Mouse (Mus musculus) MEL (cell line): ENCODE data around the gene Ap3d1. TPM values are rescaled to one million over a fixed set of nuclear protein-coding genes. Genes with fewer than 3 reads are reported as not detected.

Experiments
- DNase-seq: peaks from one replicate; pipeline ENCODE4 v3.0.0; 2011; ENCODE audit warnings: low read depth, low spot score
- H3K27ac ChIP-seq: 2 replicates; pipeline ENCODE4 v1.5.1; 2012; ENCODE audit warnings: low read depth, mild to moderate bottlenecking, control low read depth, low read length, moderate library complexity; ENCODE audit not compliant: control insufficient read depth
- H3K27me3 ChIP-seq, 2 experiments: fragments of 150-350 bp in 1 of 2; sonication (generic) in 1 of 2; 2 replicates each; pipeline ENCODE4 v1.6.1; 2012; ENCODE audit warnings: low read length in 2 of 2, mild to moderate bottlenecking in 2 of 2, improper control_type of control experiment in 1 of 2, moderate library complexity in 1 of 2; ENCODE audit not compliant: insufficient read depth in 2 of 2, control insufficient read depth in 1 of 2
- H3K36me3 ChIP-seq, 2 experiments: 2 replicates each; pipeline ENCODE4 v1.6.1; 2012 to 2014; ENCODE audit warnings: low read length in 2 of 2, improper control_type of control experiment in 1 of 2, inconsistent platforms in 1 of 2, mild to moderate bottlenecking in 1 of 2; ENCODE audit not compliant: insufficient read depth in 2 of 2, control insufficient read depth in 1 of 2
- H3K4me1 ChIP-seq, 2 experiments: fragments of 150-350 bp in 1 of 2; sonication (generic) in 1 of 2; 2 replicates each; pipeline ENCODE4 v1.6.1; 2012; ENCODE audit warnings: low read length in 2 of 2, improper control_type of control experiment in 1 of 2, mild to moderate bottlenecking in 1 of 2; ENCODE audit not compliant: insufficient read depth in 2 of 2, control insufficient read depth in 1 of 2
- H3K4me3 ChIP-seq, 2 experiments: fragments of 150-350 bp in 1 of 2; sonication (generic) in 1 of 2; 2 replicates each; pipeline ENCODE4 v1.5.1; 2012; ENCODE audit warnings: low read depth in 2 of 2, low read length in 2 of 2, mild to moderate bottlenecking in 2 of 2, moderate library complexity in 2 of 2, control low read depth in 1 of 2, improper control_type of control experiment in 1 of 2; ENCODE audit not compliant: control insufficient read depth in 1 of 2, insufficient read depth in 1 of 2
- H3K79me2 ChIP-seq: 2 replicates; pipeline ENCODE4 v1.6.1; 2012; ENCODE audit warnings: mild to moderate bottlenecking, low read length, moderate library complexity; ENCODE audit not compliant: control insufficient read depth, poor library complexity, insufficient read depth
- H3K9ac ChIP-seq: 2 replicates; pipeline ENCODE4 v1.6.1; 2012; ENCODE audit warnings: low read depth, mild to moderate bottlenecking, control low read depth, low read length, moderate library complexity; ENCODE audit not compliant: control insufficient read depth, poor library complexity, severe bottlenecking
- H3K9me3 ChIP-seq: fragments of 150-350 bp; sonication (generic); replicated peaks from 2 replicates; pipeline ENCODE4 v1.6.1; 2012; ENCODE audit warnings: mild to moderate bottlenecking, low read length, improper control_type of control experiment, moderate library complexity; ENCODE audit not compliant: insufficient read depth
- CHD1 ChIP-seq: IDR thresholded peaks from 2 replicates; pipeline ENCODE4 v1.6.1; 2012; ENCODE audit warnings: low read depth, mild to moderate bottlenecking, inconsistent platforms, low read length, improper control_type of control experiment
- E2F4 ChIP-seq: IDR thresholded peaks from 2 replicates; pipeline ENCODE4 v1.6.1; 2011; ENCODE audit warnings: low read depth, low read length, improper control_type of control experiment, borderline replicate concordance
- ELF1 ChIP-seq: IDR thresholded peaks from 2 replicates; pipeline ENCODE4 v1.6.1; 2014; ENCODE audit warnings: low read depth, mild to moderate bottlenecking, inconsistent platforms, low read length, improper control_type of control experiment, moderate library complexity
- GATA1 ChIP-seq: IDR thresholded peaks from 2 replicates; pipeline ENCODE4 v1.6.1; 2011; ENCODE audit warnings: low read depth, low read length, improper control_type of control experiment
- HCFC1 ChIP-seq: IDR thresholded peaks from 2 replicates; pipeline ENCODE4 v1.6.1; 2012; ENCODE audit warnings: low read depth, mild to moderate bottlenecking, inconsistent platforms, low read length, improper control_type of control experiment, moderate library complexity
- KAT2A ChIP-seq: conservative IDR thresholded peaks from 2 replicates; pipeline ENCODE4 v1.6.1; 2012; ENCODE audit warnings: low read depth, low read length, improper control_type of control experiment, inconsistent platforms
- MAX ChIP-seq: IDR thresholded peaks from 2 replicates; pipeline ENCODE4 v1.6.1; 2011; ENCODE audit warnings: low read length, improper control_type of control experiment
- MAZ ChIP-seq: IDR thresholded peaks from 2 replicates; pipeline ENCODE4 v1.6.1; 2012; ENCODE audit warnings: low read depth, mild to moderate bottlenecking, inconsistent platforms, low read length, improper control_type of control experiment
- MEF2A ChIP-seq: IDR thresholded peaks from 2 replicates; pipeline ENCODE4 v1.6.1; 2014; ENCODE audit warnings: low read depth, mild to moderate bottlenecking, inconsistent platforms, low read length, improper control_type of control experiment; ENCODE audit not compliant: poor library complexity, insufficient replicate concordance, severe bottlenecking; ENCODE audit errors: extremely low read depth
- MXI1 ChIP-seq: IDR thresholded peaks from 2 replicates; pipeline ENCODE4 v1.6.1; 2011; ENCODE audit warnings: mild to moderate bottlenecking, low read depth, low read length, improper control_type of control experiment
- NRF1 ChIP-seq: IDR thresholded peaks from 2 replicates; pipeline ENCODE4 v1.6.1; 2014; ENCODE audit warnings: low read depth, mild to moderate bottlenecking, inconsistent platforms, low read length, improper control_type of control experiment, moderate library complexity; ENCODE audit not compliant: poor library complexity, insufficient read depth, severe bottlenecking
- POLR2A ChIP-seq, 2 experiments: IDR thresholded peaks; 2 replicates each; pipeline ENCODE4 v1.6.1; 2011 to 2012; ENCODE audit warnings: low read length in 2 of 2, mild to moderate bottlenecking in 2 of 2, control low read depth in 1 of 2, improper control_type of control experiment in 1 of 2, low read depth in 1 of 2, moderate library complexity in 1 of 2; ENCODE audit not compliant: control insufficient read depth in 1 of 2, insufficient read depth in 1 of 2, poor library complexity in 1 of 2
- POLR2AphosphoS2 ChIP-seq: IDR thresholded peaks from 2 replicates; pipeline ENCODE4 v1.6.1; 2011; ENCODE audit warnings: low read length, improper control_type of control experiment
- POLR2AphosphoS5 ChIP-seq: IDR thresholded peaks from 2 replicates; pipeline ENCODE4 v1.6.1; 2012; ENCODE audit warnings: low read depth, borderline replicate concordance, mild to moderate bottlenecking, inconsistent platforms, low read length, moderate library complexity, mixed read lengths
- RCOR1 ChIP-seq: IDR thresholded peaks from 2 replicates; pipeline ENCODE4 v1.6.1; 2012; ENCODE audit warnings: low read depth, mild to moderate bottlenecking, inconsistent platforms, low read length, improper control_type of control experiment
- SIN3A ChIP-seq: IDR thresholded peaks from 2 replicates; pipeline ENCODE4 v1.6.1; 2012; ENCODE audit warnings: low read length, improper control_type of control experiment, inconsistent platforms
- TBP ChIP-seq: IDR thresholded peaks from 2 replicates; pipeline ENCODE4 v1.8.0; 2011; ENCODE audit warnings: low read depth, low read length, improper control_type of control experiment
- TCF12 ChIP-seq: IDR thresholded peaks from 2 replicates; pipeline ENCODE4 v1.6.1; 2014; ENCODE audit warnings: low read depth, mild to moderate bottlenecking, inconsistent platforms, low read length, improper control_type of control experiment, moderate library complexity
- USF1 ChIP-seq: IDR thresholded peaks from 2 replicates; pipeline ENCODE4 v1.6.1; 2014; ENCODE audit warnings: low read depth, mild to moderate bottlenecking, inconsistent platforms, low read length, improper control_type of control experiment, moderate library complexity
- USF2 ChIP-seq, 2 experiments: IDR thresholded peaks; 2 replicates each; pipeline ENCODE4 v1.6.1; 2011 to 2012; ENCODE audit warnings: improper control_type of control experiment in 2 of 2, low read length in 2 of 2, borderline replicate concordance in 1 of 2, inconsistent platforms in 1 of 2, low read depth in 1 of 2, mild to moderate bottlenecking in 1 of 2; ENCODE audit not compliant: insufficient read depth in 1 of 2
- ZC3H11A ChIP-seq: IDR thresholded peaks from 2 replicates; pipeline ENCODE4 v1.6.1; 2012; ENCODE audit warnings: low read depth, mild to moderate bottlenecking, inconsistent platforms, low read length, improper control_type of control experiment
- ZKSCAN1 ChIP-seq: IDR thresholded peaks from 2 replicates; pipeline ENCODE4 v1.6.1; 2012; ENCODE audit warnings: low read depth, mild to moderate bottlenecking, inconsistent platforms, low read length, improper control_type of control experiment, moderate library complexity
- ZMIZ1 ChIP-seq: IDR thresholded peaks from 2 replicates; pipeline ENCODE4 v1.6.1; 2012; ENCODE audit warnings: low read depth, mild to moderate bottlenecking, inconsistent platforms, low read length, improper control_type of control experiment, moderate library complexity
- ZNF384 ChIP-seq: IDR thresholded peaks from 2 replicates; pipeline ENCODE4 v1.6.1; 2012; ENCODE audit warnings: low read depth, mild to moderate bottlenecking, inconsistent platforms, low read length, improper control_type of control experiment
- polyA plus RNA-seq, 2 experiments: library from polyadenylated mRNA; stranded (reverse) in 1 of 2; unstranded in 1 of 2; fragments of >175 nt in 1 of 2; fragments of >200 nt in 1 of 2; gene quantifications; 2 replicates each; pipeline versions ENCODE4 v1.2.1 to v1.2.4; 2012; ENCODE audit warnings: low replicate concordance in 2 of 2, low read depth in 1 of 2; ENCODE audit not compliant: insufficient read length in 2 of 2, insufficient read depth in 1 of 2, missing spikeins in 1 of 2
- total RNA-seq: library from RNA; depleted of rRNA; stranded (reverse); fragments of 300-350 nt; gene quantifications from 2 replicates; pipeline ENCODE4 v1.2.3, GENCODE M21; 2012

Gene Ap3d1
- total and polyA plus RNA-seq, 3 experiments, result 32.7 to 260 (median 54.5) TPM

DNA sequence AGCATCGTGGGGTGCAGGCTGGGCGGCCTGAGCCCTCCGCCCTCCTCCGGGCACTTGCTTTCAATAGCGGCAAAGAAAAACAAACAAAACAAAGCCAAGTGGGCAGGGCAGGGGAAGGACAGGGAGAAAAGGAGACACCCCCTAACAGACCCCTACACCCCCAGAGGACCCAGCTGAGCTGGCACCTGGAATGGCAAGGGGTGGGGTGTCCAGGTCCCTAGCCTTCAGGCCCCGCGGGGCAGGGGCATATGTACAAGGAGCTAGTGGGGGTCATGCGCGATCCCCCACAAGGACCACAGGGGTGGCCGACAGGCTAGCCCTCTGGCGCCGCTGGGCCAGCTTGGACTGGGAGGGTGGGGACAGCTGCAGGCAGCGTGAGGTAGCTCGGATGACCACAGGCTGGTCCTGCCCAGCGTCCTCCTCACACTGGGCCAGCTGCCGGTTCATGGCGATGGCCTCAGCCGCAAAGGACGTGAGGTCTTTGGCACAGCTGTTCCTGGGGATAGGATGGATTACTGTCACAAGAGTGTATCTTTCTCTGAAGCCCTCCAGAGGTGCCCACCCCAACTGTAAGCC is 75.1 kb downstream of the Ap3d1 start:
- Histone ChIP-seq H3K36me3 (peaks cover 2 to 14% of the 10 kb centered on the region in 2 experiments), H3K9me3 (no peaks in the 10 kb centered on the region), H3K4me1 (peaks cover 5 to 24% of the 10 kb centered on the region in 2 experiments), H3K27me3 (no peaks in the 10 kb centered on the region), H3K27ac (no peak overlapping the region), H3K79me2 (peaks cover under 1% of the 10 kb centered on the region), H3K4me3 (no peak overlapping the region), H3K9ac (no peak overlapping the region)
- DNase-seq, result no peak
- TF ChIP-seq RCOR1 (no peak), E2F4 (no peak), POLR2A (IDR thresholded peaks at IDR 0.05; ENCODE audit: control insufficient read depth in 1 of 2, insufficient read depth in 1 of 2, low read depth in 1 of 2, low read length in 2 of 2, poor library complexity in 1 of 2) (no peak), MXI1 (no peak), ZKSCAN1 (no peak), CHD1 (no peak), POLR2AphosphoS2 (no peak), NRF1 (no peak), USF1 (no peak), TBP (no peak), SIN3A (no peak), GATA1 (no peak), HCFC1 (no peak), ZNF384 (no peak), KAT2A (no peak), ELF1 (no peak), ZMIZ1 (no peak)

DNA sequence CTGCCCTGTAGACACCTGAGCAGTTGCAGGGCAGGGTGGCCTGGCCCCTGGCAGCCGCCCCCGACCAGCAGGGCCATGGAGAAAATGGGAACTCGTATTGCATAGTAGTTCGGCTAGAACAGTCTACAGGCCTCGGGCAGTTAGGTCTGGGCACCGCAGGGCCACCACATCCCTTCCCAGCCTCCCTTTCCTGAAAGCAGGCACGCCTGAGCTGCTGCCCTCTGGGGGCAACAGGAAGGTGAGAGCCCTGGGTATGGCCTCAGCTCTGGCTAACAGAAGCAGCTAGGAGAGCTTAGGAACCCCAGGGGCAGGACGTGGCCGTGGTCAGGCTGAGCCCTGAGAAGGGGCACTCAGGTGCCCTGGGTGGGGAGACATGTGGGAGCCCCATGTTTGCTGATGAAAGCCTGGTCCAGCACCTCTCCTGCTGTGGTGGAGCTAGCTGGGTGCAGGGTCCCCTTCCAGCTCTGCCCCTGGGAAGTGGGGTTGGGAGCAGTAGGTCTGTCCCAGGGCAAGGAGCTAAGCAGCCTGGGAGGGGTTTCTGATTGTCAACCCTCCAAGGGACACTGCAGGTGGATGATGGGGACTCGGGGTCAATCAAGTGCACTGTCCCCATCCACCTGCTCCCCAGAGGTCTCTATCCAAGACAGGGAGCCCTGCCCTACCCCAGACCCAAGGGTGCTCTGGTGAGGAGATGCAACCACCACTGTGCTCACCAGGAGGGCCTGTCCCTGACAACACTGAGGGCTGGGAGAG is 75.9 kb downstream of the Ap3d1 start:
- Histone ChIP-seq H3K36me3 (peaks cover 2 to 14% of the 10 kb centered on the region in 2 experiments), H3K9ac (no peak overlapping the region), H3K27me3 (no peaks in the 10 kb centered on the region), H3K4me1 (peaks cover 5 to 24% of the 10 kb centered on the region in 2 experiments), H3K79me2 (no peaks in the 10 kb centered on the region; the same call in 1 of the 2 replicates), H3K9me3 (no peaks in the 10 kb centered on the region), H3K27ac (no peak overlapping the region), H3K4me3 (no peak overlapping the region)
- TF ChIP-seq CHD1 (no peak), USF2 (IDR thresholded peaks at IDR 0.05; ENCODE audit: borderline replicate concordance in 1 of 2, insufficient read depth in 1 of 2, low read depth in 1 of 2, low read length in 2 of 2) (no peak), POLR2AphosphoS5 (no peak), POLR2A (IDR thresholded peaks at IDR 0.05; ENCODE audit: control insufficient read depth in 1 of 2, insufficient read depth in 1 of 2, low read depth in 1 of 2, low read length in 2 of 2, poor library complexity in 1 of 2) (no peak), ZC3H11A (no peak), TBP (no peak), MEF2A (no peak), USF1 (no peak), GATA1 (no peak), MAZ (no peak), MXI1 (no peak), ZKSCAN1 (no peak), POLR2AphosphoS2 (no peak), E2F4 (no peak), MAX (no peak), TCF12 (no peak)
- DNase-seq, result no peak
